Comparison of ENCODE assay signal across 8 mouse cellular contexts in genomic region chr9:40858461-40859160, GRCm38 (mm10). TPM values are rescaled to one million over a fixed set of nuclear protein-coding genes. Genes with fewer than 3 reads are reported as not detected.
DNase-seq lines count a peak whose midpoint lies in the region; ATAC-seq and TF ChIP-seq lines count a peak whose summit lies in the region.
"Had no signal": no experiment of that assay in that cellular context is flagged by ENCODE, and none has a peak within 500 bp of the region (broad histone marks: within the 10 kb centered on the region; RNA-seq: fewer than 3 reads in every experiment).

No protein-coding gene starts in this region.

- no peaks in the 10 kb centered on the region for H3K9me3 ChIP-seq in embryonic facial prominence, embryonic 11.5 days (replicated peaks; ENCODE audit: control insufficient read depth, low read length)
- H3K9me3 ChIP-seq in hindbrain, embryonic 14.5 days (ENCODE audit: control insufficient read depth, low read length), result no peaks in the 10 kb centered on the region

- H3K4me2 ChIP-seq in embryonic facial prominence, embryonic 11.5 days (ENCODE audit: low read depth, low read length), result peak overlapping the region; percentile 50
- H3K4me2 ChIP-seq in hindbrain, embryonic 14.5 days (replicated peaks), result peak overlapping the region; percentile 59

- no peak for ATAC-seq in embryonic facial prominence, embryonic 11.5 days (replicated peaks; ENCODE audit: insufficient number of reproducible peaks, low FRiP score, low TSS enrichment, low read depth)
- peak; percentile 69; the same call in 1 of the 2 replicates for ATAC-seq in hindbrain, embryonic 14.5 days (ENCODE audit: low FRiP score)

- no peak overlapping the region for H3K9ac ChIP-seq in embryonic facial prominence, embryonic 11.5 days (replicated peaks; ENCODE audit: low read length)
- peak overlapping the region; percentile 46 for H3K9ac ChIP-seq in hindbrain, embryonic 14.5 days

- no peak for DNase-seq in left cerebral cortex, adult 2 months (ENCODE audit: extremely low spot score in 1 of 2, low spot score in 2 of 2)
- DNase-seq in left cerebral cortex, adult 11 months (ENCODE audit: low spot score), result no peak
- DNase-seq in embryonic facial prominence, embryonic 11.5 days (ENCODE audit: low spot score), result peak; percentile 45
- DNase-seq in hindbrain, embryonic 14.5 days (ENCODE audit: low spot score), result no peak
- DNase-seq in neural tube, embryonic 10.5 days (ENCODE audit: extremely low spot score, low spot score), result peak; percentile 37
- DNase-seq in urinary bladder, adult 18-20 months (ENCODE audit: low spot score in 2 of 2), result no peak
- DNase-seq in kidney, adult 11 months, result no peak

- H3K4me3 ChIP-seq in left cerebral cortex, adult 2 months, result peak overlapping the region; percentile 41
- H3K4me3 ChIP-seq in embryonic facial prominence, embryonic 11.5 days (ENCODE audit: low read depth, low read length), result peak overlapping the region; percentile 25
- H3K4me3 ChIP-seq in hindbrain, embryonic 14.5 days (replicated peaks; ENCODE audit: low read length), result peak overlapping the region; percentile 27

- no peaks in the 10 kb centered on the region for H3K36me3 ChIP-seq in embryonic facial prominence, embryonic 11.5 days (replicated peaks; ENCODE audit: control insufficient read depth, insufficient read depth, low read depth, low read length)
- no peaks in the 10 kb centered on the region for H3K36me3 ChIP-seq in hindbrain, embryonic 14.5 days (replicated peaks; ENCODE audit: control insufficient read depth, insufficient read depth)

- H3K4me1 ChIP-seq in embryonic facial prominence, embryonic 11.5 days (ENCODE audit: control insufficient read depth, insufficient read depth, low read length), result no peaks in the 10 kb centered on the region
- 0 out of 2 replicates have a peak, but pooled peaks cover 4% of the 10 kb centered on the region for H3K4me1 ChIP-seq in hindbrain, embryonic 14.5 days (replicated peaks; ENCODE audit: control insufficient read depth, insufficient read depth, low read length)

- H3K27ac ChIP-seq in left cerebral cortex, adult 2 months, result no peak overlapping the region
- no peak overlapping the region for H3K27ac ChIP-seq in embryonic facial prominence, embryonic 11.5 days (replicated peaks; ENCODE audit: low read depth, low read length)
- H3K27ac ChIP-seq in hindbrain, embryonic 14.5 days, result peak overlapping the region; percentile 59; the same call in 1 of the 2 replicates

- 7% methylated on average over 21 of the region's 21 CpGs for WGBS in embryonic facial prominence, embryonic 11.5 days
- 5% methylated on average over 21 of the region's 21 CpGs for WGBS in hindbrain, embryonic 14.5 days

- TF ChIP-seq CTCF in left cerebral cortex, adult 2 months (IDR thresholded peaks at IDR 0.05), result no peak

- H3K27me3 ChIP-seq in embryonic facial prominence, embryonic 11.5 days (ENCODE audit: control insufficient read depth, insufficient read depth, low read length), result 0 out of 2 replicates have a peak, but pooled peaks cover 5% of the 10 kb centered on the region
- peaks cover 59% of the 10 kb centered on the region for H3K27me3 ChIP-seq in hindbrain, embryonic 14.5 days (ENCODE audit: control insufficient read depth, insufficient read depth, low read length)

- intact Hi-C loops in left cerebral cortex, adult 2 months (cut with DNase I), result no loop called here

RNA-seq across cellular contexts. Expression of gene Bsx, which starts 15.3 kb away (rescaled TPM):
- not detected for total RNA-seq in left cerebral cortex, adult 2 months (2021)
- 0.07 and 0.14 TPM in 2 replicates for polyA plus RNA-seq in embryonic facial prominence, embryonic 11.5 days (2014; fragmentation: Nextera tagmentation; extraction: Ambion mirVana)
- not detected in 2 replicates for polyA plus RNA-seq in hindbrain, embryonic 14.5 days (2014; fragmentation: Nextera tagmentation; extraction: Ambion mirVana)
- total RNA-seq: layer of hippocampus, postnatal 10 days had no signal

RNA-seq across cellular contexts. Expression of gene Hspa8, which starts 57.8 kb away (rescaled TPM):
- 1,000 to 10,000 TPM; 2,321 to 2,378 TPM for total RNA-seq in left cerebral cortex, adult 2 months (2021)
- 4,013 and 4,203 TPM in 2 replicates for polyA plus RNA-seq in embryonic facial prominence, embryonic 11.5 days (2014; fragmentation: Nextera tagmentation; extraction: Ambion mirVana)
- polyA plus RNA-seq in hindbrain, embryonic 14.5 days (2014; fragmentation: Nextera tagmentation; extraction: Ambion mirVana), result 2,885 and 3,458 TPM in 2 replicates

Comparison
In these comparisons a context has a peak if more than half of its experiments do, and no peak if none do; other contexts are left out.
1. DNase-seq: peak in embryonic facial prominence, embryonic 11.5 days (single experiment) and neural tube, embryonic 10.5 days (single experiment); none in left cerebral cortex, adult 2 months (0 of 2), left cerebral cortex, adult 11 months (single experiment), hindbrain, embryonic 14.5 days (single experiment), urinary bladder, adult 18-20 months (0 of 2) and kidney, adult 11 months (single experiment).
2. Peak in every context shown above with its lines, with median percentiles within 50 percentile points of each other: H3K4me3 ChIP-seq.